Mouse (Mus musculus): ENCODE results near the gene Nfatc2ip.

Nfatc2ip gene

DNA sequence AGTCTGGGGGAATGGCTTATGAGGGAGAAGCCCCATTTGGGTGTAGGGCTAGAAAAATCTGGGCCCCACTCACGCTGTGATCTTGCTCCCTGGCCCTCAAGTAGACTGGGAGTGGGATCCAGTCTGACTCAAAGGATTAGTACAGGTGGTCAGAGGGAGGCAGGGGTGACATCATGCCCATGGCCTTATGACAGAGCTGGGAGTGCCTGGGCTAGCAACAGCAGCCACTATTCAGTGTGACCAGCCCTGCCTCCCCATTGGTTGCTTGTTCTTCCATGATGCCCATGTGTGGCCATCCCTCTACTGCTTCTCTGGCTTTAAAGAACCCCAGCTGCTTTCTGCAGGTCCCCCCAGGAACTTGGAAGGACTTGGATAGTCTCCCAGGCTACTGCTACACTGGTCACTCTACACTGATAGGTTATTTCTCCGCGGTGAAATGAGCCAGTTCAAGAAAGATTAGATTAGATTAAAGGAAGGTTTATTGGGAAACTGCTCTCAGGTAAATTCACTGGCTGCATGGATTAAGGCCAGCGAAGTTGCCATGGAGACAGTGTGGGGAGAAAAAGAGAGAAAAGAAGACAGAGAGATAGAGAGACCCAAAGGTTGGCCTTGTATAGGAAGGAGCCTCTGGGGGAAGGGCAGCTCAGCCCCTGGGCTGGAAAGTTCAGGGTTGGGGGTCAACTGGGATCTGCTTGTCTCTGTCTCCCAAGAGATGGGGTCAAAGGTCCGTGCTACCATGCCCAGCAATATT lies 40.5 kb downstream of the Nfatc2ip start:
- in situ Hi-C loops (cut with MboI, MseI): no loop called here

DNA sequence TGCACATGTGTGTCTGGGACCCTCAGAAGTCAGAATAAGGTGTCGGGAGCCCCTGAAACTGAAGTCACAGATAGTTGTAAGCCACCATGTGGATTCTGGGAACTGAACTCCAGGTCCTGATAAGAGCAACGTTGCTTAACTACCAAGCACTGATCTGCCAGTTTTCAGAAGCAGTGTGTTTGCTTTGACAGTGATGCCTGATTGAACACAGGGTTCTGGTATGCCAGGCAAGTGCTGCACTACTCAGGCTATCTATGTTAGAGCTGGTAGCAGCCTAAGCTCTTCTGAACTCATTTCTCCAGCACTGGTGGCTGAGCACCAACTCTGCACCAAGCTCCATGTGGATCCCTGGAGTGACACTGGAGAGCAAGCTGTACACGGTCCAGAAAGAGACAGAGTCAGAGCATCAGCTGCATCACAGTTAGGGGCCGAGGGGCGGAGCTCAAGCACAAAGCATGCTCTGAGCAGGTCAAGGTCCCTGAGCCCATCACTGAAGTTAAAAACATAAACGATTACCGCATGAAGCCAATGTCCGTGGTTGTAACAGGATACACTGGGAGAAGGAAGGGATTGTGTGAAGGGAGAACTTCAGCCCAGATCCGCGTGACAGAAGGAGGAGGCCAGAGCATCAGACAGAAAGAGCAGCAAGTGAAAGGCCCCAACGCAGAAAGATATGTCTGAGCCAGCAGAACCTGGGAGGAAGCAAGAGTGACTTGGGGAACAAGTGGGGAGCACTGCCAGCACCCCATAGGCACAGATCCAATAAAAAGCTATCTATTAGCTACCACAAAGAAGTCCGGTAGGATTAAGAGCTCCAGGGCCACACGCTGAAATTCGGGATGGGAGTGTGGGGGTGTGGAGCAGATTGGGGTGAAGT lies 41.6 kb downstream of the Nfatc2ip start:
- in situ Hi-C loops (cut with MboI, MseI): no loop called here

DNA sequence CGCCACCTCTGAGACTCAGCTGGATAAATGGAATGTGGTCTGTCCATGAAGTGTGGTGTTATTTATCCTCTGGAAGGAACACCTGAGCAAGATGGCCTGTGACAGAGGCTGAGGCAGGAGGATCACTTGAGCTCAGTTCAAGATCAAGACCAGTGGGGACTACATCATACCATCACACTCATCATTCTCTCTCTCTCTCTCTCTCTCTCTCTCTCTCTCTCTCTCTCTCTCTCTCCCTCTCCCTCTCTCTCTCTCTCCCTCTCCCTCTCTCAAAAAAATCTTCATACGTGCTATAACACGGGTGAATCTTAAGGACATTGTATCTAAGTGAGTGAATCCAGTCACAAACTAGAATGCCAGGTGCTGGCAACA lies 42.6 kb downstream of the Nfatc2ip start:
- in situ Hi-C loops (cut with MboI, MseI): no loop called here

DNA sequence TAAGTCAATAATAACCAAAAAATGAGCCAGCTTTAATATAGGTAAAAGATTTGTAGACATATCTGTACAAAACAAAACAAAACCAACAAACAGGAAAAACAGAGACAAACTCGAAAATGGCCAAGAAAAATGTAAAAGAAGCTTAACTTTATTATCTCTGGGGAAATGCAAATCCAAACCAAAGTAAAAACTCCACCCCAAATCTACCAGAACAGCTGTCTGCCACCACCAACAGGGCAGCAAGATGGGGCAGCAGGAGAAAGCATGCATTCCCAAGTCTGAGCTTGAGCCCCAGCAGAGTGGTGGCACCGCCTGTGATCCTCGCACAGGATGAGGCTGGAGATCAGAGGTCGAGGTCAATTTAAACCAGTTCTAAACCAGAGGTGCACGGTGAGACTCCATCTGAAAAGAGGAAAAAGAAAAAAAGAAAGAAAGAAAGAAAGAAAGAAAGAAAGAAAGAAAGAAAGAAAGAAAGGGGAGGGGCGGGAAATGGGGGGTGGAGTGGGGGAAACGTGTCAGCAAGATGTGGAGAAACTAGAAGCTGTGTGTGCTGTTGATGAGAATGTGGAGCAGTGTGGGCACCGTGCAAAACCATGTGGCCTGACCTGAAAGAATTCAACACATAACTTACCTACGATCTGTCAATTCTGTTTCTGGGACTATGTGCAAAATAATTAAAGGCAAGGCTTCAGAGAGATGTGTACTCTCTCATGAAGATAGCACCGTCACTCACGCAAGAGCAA lies 43.1 kb downstream of the Nfatc2ip start:
- in situ Hi-C loops (cut with MboI, MseI): no loop called here

DNA sequence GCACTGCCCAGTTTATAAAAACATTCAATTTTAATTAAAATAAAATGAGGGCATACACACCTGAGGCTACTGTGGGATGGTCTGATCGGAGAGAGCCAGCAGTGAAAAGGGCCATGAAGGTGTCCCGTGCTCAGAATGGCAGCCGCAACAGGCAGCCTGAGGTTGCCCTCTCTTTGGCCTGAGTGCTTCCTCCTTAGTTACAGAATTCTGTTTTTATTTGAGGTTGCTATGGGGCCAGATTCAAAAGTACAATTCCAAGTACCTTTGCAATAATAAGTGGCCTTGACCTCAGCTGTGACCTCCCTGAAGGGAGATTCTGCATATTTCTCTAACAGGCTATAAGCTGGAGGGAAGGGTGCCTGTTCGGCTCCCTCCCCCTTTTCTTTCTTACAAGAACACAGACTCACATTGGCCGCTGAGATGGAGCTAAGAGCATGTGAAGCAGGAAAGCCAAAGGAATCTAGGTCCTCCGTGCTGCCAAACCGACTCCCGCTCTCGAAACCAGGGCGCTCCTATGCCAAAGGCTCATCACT lies 45.1 kb downstream of the Nfatc2ip start:
- in situ Hi-C loops (cut with MboI, MseI): no loop called here

DNA sequence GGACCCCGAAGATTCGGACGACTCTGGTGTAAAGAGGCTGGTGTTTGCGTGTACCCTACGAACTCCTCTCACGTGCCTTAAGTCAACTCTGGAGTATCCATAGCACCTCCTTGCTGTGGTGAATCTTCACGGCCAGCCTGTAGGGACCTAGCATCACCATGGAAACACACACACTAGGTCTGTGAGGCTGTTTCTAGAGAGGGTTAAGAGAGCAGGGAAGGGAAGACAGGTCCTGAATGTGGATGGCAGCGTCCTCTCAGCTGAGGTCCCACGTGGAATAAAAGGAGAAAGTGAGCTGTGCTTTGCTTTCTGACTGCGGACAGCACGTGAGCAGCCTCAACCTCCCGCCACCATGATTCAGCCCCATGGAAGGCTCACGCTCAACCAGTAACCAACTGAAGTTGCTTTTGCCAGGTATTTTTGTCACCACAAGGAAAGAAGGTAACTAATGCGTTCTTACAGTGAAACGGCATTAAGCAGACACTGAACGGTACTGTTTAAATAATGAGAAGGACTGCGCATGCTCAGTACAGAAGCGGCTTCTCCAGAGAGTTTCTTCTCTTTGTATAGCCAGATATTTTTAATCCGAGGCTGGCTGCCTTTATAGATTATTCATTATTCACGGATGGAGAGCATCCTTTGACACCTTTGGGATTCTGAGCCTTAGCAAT lies 45.7 kb downstream of the Nfatc2ip start:
- in situ Hi-C loops (cut with MboI, MseI): no loop called here

DNA sequence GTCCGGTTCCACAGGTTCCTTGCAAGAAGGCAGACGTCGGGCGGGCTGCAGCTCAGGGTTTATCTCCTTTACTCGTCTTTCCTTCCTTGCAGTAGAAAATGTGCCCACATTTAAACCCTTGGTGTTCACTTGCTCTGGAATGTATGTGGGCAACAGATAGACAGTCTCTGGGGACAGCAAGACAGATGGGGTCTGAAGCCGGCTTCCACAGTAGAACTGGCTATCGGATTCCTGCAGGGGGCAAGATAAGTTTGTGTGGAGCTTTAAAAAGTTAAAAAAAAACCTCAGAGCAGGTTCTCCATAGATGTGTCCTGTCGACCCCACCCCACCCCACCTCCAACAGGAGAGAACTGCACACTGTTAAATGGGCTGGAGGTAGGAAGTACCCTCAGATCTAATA lies 48.2 kb downstream of the Nfatc2ip start:
- in situ Hi-C loops (cut with MboI, MseI): no loop called here

DNA sequence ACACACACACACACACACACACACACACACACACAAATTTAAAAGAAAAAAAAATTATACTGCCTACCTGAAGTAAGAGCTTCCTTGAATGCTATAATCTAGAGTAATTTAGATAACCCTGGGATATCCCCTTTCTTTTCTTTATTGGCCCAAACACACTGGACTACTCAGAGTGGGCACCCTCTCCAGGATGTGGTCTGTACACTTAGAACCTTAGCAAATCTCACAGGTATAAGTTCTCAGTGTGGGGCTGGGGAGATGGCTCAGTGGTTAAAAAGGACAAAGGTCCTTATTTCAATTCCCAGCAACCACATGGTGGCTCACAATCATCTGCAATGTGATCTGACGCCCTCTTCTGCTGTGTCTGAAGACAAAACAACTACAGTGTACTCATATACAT lies 49.4 kb downstream of the Nfatc2ip start:
- in situ Hi-C loops (cut with MboI, MseI): no loop called here

DNA sequence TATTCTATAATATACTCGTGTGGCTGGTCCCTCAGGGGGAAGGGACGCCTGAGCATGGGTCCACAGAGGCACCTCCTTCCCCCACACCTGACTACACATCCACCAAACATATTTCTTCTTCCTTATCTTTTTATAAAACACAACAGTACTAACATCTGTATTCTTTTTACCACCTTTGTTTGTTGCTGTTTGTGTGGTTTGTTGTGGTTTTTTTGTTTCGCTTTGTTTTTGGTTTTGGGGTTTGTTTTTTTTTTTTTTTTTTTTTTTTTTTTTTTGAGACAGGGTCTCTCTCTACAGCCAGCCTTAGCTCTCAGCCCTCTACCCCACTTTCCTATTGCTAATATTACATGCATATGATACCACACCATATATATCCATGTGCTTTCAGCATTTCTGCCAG lies 50.6 kb downstream of the Nfatc2ip start:
- in situ Hi-C loops (cut with MboI, MseI): no loop called here

DNA sequence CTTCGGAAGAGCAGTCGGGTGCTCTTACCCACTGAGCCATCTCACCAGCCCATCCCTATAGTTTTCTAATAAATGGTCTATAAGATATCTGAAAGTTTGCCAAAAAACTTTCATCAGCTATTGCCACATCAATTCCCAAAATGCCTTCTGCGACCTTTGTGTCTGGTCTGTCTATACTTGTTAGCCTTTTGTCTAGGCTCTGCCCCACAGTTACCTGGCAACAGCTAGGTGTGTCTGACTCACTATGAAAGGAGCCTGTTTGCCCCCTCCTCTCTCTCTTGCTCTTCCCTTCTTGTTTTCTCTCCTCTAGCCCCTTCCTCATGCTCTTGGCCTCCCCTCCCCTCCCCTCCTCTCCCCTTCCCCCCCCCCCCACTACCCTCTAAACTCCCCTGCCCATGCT lies 51.0 kb downstream of the Nfatc2ip start:
- in situ Hi-C loops (cut with MboI, MseI): no loop called here

DNA sequence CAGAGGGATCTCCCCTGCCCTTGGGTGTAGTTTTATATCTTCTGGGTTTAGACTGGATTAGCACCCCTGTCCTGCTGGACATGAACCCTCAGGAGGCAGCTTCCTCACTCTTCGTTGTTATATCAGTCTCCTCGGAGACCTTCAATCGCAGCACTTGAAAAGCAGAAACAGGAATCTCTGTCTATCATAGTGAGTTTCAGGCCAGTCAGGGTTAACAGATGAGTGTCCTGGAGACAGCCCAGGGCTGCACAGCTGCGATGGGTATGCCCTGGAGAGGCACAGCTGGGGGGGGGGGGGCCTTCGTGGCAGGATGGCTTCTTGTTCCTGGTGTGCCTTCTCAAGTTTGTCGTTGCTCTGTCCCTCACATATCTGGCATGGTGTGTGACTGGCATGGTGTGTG lies 55.6 kb downstream of the Nfatc2ip start:
- in situ Hi-C loops (cut with MboI, MseI): no loop called here

DNA sequence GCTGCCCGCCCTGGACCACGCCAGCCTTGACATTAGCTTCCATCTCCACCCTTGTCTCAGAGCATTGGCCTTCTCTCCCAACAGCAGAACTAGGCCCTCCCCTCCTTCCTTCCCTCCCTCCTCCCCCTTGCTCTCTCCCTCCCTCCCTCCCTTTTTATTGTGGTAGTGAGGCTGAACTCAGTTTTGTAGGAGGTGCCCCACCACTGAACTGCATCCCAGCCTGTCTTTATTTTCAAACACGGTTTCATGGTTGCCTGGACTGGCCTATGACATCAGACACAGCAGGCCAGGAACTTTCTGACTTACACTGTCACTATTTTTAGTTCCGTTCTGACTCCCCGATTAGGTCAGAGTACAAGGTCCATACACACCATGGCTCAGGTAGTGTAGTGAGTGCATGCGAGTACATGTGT lies 56.3 kb downstream of the Nfatc2ip start:
- in situ Hi-C loops (cut with MboI, MseI): no loop called here

DNA sequence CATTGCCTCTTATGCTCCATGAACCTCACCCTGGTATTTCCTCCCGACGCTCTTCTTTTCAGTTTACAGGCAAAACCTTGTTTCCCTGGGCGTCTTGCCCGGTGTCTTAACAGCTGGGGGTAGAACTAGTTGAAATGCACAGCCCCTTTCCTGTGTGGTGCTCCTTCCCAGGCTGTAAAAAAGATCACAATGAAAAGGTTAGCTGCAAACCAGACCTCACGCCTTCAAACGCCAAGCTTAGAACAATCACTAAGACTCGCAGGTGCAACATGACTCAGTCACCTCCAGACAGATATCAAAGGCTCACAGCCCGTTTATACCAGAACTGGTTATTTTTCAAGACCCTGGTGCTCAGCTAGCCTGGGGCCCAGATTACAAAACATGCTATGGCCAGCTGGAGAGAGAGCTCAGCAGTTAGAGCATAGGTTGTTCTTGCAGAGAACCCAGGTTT lies 57.0 kb downstream of the Nfatc2ip start:
- in situ Hi-C loops (cut with MboI, MseI): loop anchor here (5.0 kb wide), 1 partner anchor 33 kb away; no protein-coding TSS in a partner anchor

DNA sequence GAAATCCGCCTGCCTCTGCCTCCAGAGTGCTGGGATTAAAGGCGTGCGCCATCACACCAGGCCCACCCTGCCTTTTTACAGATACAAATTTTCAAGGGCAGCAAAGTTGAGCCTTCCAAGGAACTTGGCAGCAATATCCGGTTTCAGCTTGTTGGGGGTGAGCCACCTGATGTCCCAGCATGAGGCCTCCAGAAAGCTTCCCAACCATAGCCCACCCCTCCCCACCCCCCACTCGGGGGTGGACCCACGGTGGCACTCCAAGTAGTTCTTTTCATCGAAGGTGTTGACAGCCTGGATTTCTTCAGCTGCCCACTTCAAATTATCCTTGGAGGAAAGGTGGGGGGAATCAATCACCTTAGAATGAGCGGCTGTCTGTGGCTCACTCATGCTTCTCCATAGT lies 57.6 kb downstream of the Nfatc2ip start:
- in situ Hi-C loops (cut with MboI, MseI): loop anchor here (5.0 kb wide), 1 partner anchor 33 kb away; no protein-coding TSS in a partner anchor

DNA sequence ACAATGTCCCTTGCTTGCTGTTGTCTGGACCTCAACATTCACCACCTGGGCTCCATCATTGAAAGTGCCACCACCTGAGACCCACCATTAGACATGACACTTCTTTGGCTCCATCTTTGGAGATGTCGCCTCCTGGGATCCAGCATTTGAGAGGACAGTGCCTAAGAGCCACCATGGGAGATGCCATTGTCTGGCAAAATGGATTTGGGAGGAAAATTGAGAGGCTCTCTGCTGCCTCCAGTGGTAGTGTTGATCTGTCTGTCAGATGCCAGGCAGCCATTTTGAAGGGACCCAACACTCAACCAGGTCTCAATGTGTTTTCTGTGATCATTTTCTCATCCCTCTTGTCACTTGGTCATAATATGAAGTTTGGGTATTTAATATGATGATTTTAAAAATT lies 61.0 kb downstream of the Nfatc2ip start:
- in situ Hi-C loops (cut with MboI, MseI): loop anchor here (5.0 kb wide), 1 partner anchor 37 kb away; no protein-coding TSS in a partner anchor

All from T-helper 2 cell (primary cell).